Mouse (Mus musculus): ENCODE data around the gene Rtkn.
"Not testable (repeated sequence)": the region's sequence is repeated elsewhere in the genome, so short reads cannot be mapped to it uniquely, and the experiment has no call there.

Gene Rtkn

GRCm38 (mm10) chr6:83141636-83142035 is 6.4 kb downstream of the Rtkn start:
- DNase-seq = no peak

- DNase-seq = peak in 1 of 2 experiments; percentile 19
Measured at GRCm38 (mm10) chr6:83142211-83142731, 7.0 kb downstream of the Rtkn start.

- no peak for DNase-seq
Measured at GRCm38 (mm10) chr6:83142886-83143285, 7.6 kb downstream of the Rtkn start.

- DNase-seq = no peak
Measured at GRCm38 (mm10) chr6:83145209-83145608, 9.9 kb downstream of the Rtkn start.

- no peak for DNase-seq
Measured at GRCm38 (mm10) chr6:83145805-83146204, 10.5 kb downstream of the Rtkn start.

- no peak for DNase-seq
Measured at GRCm38 (mm10) chr6:83147280-83147679, 12.0 kb downstream of the Rtkn start.

GRCm38 (mm10) chr6:83151721-83152120 is 16.5 kb downstream of the Rtkn start:
- DNase-seq = no peak

GRCm38 (mm10) chr6:83153038-83153437 is 17.8 kb downstream of the Rtkn start:
- no peak for DNase-seq

GRCm38 (mm10) chr6:83153485-83153884 is 18.2 kb downstream of the Rtkn start:
- no peak for DNase-seq

- no peak for DNase-seq
Measured at GRCm38 (mm10) chr6:83155552-83156238, 20.4 kb downstream of the Rtkn start.

GRCm38 (mm10) chr6:83156259-83156684 is 21.0 kb downstream of the Rtkn start, which contains the start of the genes Wdr54 and 1700003E16Rik:
Gene Wdr54, minus strand, starts transcription at chr6:83156397.
Gene 1700003E16Rik, plus strand, starts transcription at chr6:83156404.
- peak; percentile 30 to 54 for DNase-seq

- DNase-seq = not testable (repeated sequence)
Measured at GRCm38 (mm10) chr6:83159456-83159855, 24.2 kb downstream of the Rtkn start.

GRCm38 (mm10) chr6:83161442-83161841 is 26.2 kb downstream of the Rtkn start:
- DNase-seq = no peak

- DNase-seq = peak in 1 of 2 experiments; percentile 23
Measured at GRCm38 (mm10) chr6:83161921-83162641, 26.8 kb downstream of the Rtkn start.

GRCm38 (mm10) chr6:83162701-83163100 is 27.4 kb downstream of the Rtkn start:
- DNase-seq = peak; percentile 41 to 43

- no peak for DNase-seq
Measured at GRCm38 (mm10) chr6:83165026-83165606, 29.9 kb downstream of the Rtkn start.

- DNase-seq = peak; percentile 92 to 93
Measured at GRCm38 (mm10) chr6:83165607-83166242, 30.5 kb downstream of the Rtkn start, which contains the start of gene Dctn1. Gene Dctn1, plus strand, starts transcription at chr6:83165920.

- no peak for DNase-seq
Measured at GRCm38 (mm10) chr6:83166243-83166630, 31.0 kb downstream of the Rtkn start.

- no peak for DNase-seq
Measured at GRCm38 (mm10) chr6:83169872-83170271, 34.6 kb downstream of the Rtkn start.

- no peak for DNase-seq
Measured at GRCm38 (mm10) chr6:83171063-83171462, 35.8 kb downstream of the Rtkn start.

- DNase-seq = no peak
Measured at GRCm38 (mm10) chr6:83172240-83172920, 37.1 kb downstream of the Rtkn start.

GRCm38 (mm10) chr6:83175996-83176395 is 40.7 kb downstream of the Rtkn start:
- no peak for DNase-seq

All from thymus, postnatal 36 days (tissue).